Mouse (Mus musculus): Measurements from ENCODE around the gene Pde4a.

- TF ChIP-seq CTCF (conservative IDR thresholded peaks at IDR 0.05 in 1 of 2, IDR thresholded peaks at IDR 0.05 in 1 of 2; ENCODE audit: low read depth in 2 of 2, low read length in 2 of 2): no peak
- no peak for TF ChIP-seq POLR2A (IDR thresholded peaks at IDR 0.05; ENCODE audit: low read depth, low read length)
- no peak for TF ChIP-seq CHD2 (IDR thresholded peaks at IDR 0.05; ENCODE audit: low read length)
- TF ChIP-seq MYC (IDR thresholded peaks at IDR 0.05; ENCODE audit: low read depth, low read length): no peak
- no peak for TF ChIP-seq EP300 (IDR thresholded peaks at IDR 0.05; ENCODE audit: low read length)
- TF ChIP-seq USF1 (IDR thresholded peaks at IDR 0.05; ENCODE audit: low read depth, low read length): no peak
- TF ChIP-seq TCF12 (IDR thresholded peaks at IDR 0.05; ENCODE audit: low read depth, low read length): no peak
- TF ChIP-seq ELF1 (IDR thresholded peaks at IDR 0.05; ENCODE audit: low read depth, low read length): no peak
- TF ChIP-seq ZMIZ1 (IDR thresholded peaks at IDR 0.05; ENCODE audit: low read depth, low read length): no peak
- no peak for TF ChIP-seq JUND (conservative IDR thresholded peaks at IDR 0.05; ENCODE audit: low read depth, low read length)
- no peak for TF ChIP-seq MAFK (IDR thresholded peaks at IDR 0.05; ENCODE audit: insufficient replicate concordance, low read length)
These were observed 45.3 kb downstream of the Pde4a start for GRCm38 (mm10) chr9:21210821-21211220.

Data from CH12.LX (cell line).